Mouse (Mus musculus) c-Kit-positive CD71-negative TER-119-negative erythroid progenitor cells, embryonic 14.5 days (primary cell): ENCODE results near the gene Gsdma2.
"Not testable (repeated sequence)": the region's sequence is repeated elsewhere in the genome, so short reads cannot be mapped to it uniquely, and the experiment has no call there.

Experiments
- DNase-seq: peaks from one replicate; pipeline ENCODE4 v3.0.0-alpha.2; 2013; ENCODE audit warnings: low read depth

Gsdma2 gene

DNA sequence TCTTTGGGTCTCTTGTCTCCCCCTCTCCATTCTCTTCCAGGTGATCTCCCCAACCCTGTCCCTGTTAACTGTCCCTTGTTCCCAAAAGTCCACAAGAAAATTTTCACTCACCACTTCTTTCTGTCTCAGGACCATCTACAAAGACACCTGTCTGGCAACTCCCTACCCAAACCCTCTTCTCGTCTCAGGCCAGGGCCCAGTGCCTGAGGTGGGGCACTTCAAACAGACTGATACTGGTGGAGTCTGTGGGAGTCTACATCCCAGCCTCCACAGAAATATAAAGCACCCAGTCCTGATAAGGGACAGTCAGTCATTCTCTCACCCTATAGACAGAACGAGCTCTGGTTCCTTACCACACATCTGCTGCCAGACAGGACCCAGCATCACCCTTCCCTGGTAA, at the start of gene Gsdma2:
Gsdma2 (plus strand) TSS at position 301 of the 400 bp plus-strand sequence.
- no peak for DNase-seq

GRCm38 (mm10) chr11:98597363-98597762, 49.2 kb upstream of the Gsdma2 start:
- peak; percentile 78 for DNase-seq

- no peak for DNase-seq
Observed at GRCm38 (mm10) chr11:98597991-98598390, 48.6 kb upstream of the Gsdma2 start, which contains the start of gene Lrrc3c. Lrrc3c (plus strand) TSS chr11:98598291.

GRCm38 (mm10) chr11:98598851-98599290, 47.7 kb upstream of the Gsdma2 start:
- DNase-seq = no peak

DNA sequence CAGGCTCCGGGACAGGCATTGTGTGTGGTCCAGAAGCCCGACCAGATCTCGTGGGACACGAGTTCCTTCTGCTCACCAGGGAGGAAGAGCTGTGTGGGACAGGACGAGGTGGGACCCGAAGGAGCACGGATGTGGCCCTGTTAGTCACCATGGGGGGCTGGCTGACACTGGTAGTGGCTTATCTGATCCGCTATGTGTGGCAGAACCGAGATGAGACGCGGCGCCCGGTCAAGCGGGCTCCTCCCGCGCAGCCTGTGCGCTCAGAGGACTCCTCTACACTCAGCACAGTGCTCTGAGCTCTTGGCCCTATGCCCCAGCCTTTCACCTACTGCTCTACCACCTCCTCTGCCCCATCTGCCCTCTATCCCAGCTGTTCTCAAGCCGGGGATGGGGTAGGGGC, 47.3 kb upstream of the Gsdma2 start:
- DNase-seq = no peak

- no peak for DNase-seq
Observed at GRCm38 (mm10) chr11:98602090-98602690, 44.4 kb upstream of the Gsdma2 start.

DNA sequence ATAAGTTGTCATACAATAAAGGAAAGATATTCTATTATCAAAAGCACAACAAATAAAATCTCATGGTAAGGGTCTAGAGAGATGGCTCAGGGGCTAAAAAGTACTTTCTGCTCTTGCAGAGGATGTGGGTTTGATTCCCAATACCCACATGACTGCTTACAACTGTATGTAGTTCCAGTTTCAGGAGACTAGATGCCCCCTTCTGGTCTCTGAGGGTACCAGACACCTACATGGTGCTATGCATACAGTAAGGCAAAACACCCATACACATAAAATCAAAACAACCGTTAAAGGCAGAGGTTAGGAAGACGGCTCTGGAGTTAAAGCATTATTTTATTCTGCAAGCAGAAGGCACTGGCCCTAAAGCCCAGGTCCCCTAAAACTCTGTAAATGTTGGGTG, 42.6 kb upstream of the Gsdma2 start:
- DNase-seq = no peak

- DNase-seq = not testable (repeated sequence)
Observed at GRCm38 (mm10) chr11:98604911-98605310, 41.6 kb upstream of the Gsdma2 start.

DNA sequence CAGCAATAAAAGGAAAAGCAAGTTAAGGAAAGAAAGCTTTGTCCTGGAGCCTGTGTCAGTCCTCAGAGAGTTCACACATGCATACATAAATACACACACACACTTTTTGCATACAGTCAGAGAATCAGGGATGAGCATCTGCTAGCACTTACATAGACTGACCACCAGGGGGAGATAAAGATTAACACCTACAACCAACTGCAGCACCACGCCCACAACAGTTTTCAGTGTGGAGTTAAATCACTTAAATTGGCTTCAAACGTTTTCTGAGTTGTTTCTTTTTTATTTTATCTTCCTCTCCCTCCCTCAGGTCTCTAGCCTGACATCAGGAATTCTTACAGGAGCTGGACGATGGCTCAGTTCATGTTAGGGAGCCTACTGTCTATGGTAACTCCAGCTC, 39.8 kb upstream of the Gsdma2 start:
- no peak for DNase-seq

- no peak for DNase-seq
Observed at GRCm38 (mm10) chr11:98620791-98621190, 25.8 kb upstream of the Gsdma2 start.

DNA sequence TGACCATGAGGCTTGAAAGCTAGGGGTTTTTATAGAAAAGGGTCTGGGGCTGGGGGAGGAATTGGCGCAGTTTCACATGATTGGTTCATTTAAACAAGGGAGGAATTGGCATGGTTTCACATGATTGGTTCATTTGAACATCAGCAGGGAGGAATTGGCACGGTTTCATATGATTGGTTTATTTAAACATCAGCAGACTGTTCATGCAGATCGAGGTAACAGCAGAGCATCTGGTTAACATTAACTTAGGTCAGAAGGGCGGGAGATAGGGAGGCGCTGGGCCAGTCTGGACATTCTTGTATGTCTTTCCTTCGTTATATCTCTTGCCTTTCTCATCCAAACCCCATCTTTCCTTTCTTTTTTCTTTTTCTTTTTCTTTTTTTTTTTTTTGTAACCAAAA, 22.6 kb upstream of the Gsdma2 start:
- not testable (repeated sequence) for DNase-seq

DNA sequence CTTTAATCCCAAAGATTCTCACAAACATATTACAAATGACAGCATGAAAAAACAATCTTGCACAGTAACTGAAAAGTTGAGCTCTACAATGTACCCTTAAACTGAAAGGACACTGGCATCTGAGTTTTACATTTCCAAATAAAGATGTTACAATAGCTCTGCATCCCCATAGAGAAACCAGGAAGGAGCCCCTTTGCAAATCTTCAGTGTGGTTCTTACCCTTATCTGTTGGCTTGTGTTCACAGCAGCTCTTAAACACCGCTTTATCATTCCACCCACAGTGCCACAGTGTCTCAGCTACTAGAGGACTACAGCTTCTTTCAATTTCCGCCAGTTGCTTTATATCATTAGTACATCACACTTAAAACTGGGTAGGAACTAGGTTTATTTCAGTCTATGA, 22.2 kb upstream of the Gsdma2 start:
- DNase-seq = not testable (repeated sequence)

- DNase-seq = no peak
Observed at GRCm38 (mm10) chr11:98625611-98626410, 20.7 kb upstream of the Gsdma2 start, which contains the start of the genes Gm12355 and Gsdma3. Gm12355 (minus strand) TSS chr11:98625661. Gsdma3 (plus strand) TSS chr11:98626360.

DNA sequence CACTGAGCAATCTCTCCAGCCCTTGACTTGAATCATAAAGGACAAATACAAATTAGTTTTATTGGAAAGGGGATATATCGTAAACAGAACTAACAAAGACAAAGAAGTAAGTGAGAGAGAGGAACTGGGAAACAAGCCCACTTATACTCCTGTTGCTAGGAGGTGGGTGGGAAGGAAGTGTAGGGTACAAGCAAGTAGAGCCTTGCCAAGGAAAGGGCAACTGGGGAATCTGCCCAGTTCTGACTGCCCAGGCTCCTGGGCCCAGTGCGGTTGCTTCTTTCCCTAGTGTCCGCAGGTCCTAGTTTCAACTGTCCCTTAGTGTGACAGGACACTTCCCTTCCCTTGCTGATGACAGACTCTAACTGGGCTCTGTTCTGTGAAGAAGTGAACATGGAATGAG, 17.9 kb upstream of the Gsdma2 start:
- DNase-seq = no peak

GRCm38 (mm10) chr11:98630646-98631045, 15.9 kb upstream of the Gsdma2 start:
- DNase-seq = no peak

- peak; percentile 18 for DNase-seq
Observed at GRCm38 (mm10) chr11:98635312-98635970, 11.1 kb upstream of the Gsdma2 start.

GRCm38 (mm10) chr11:98637501-98637900, 9.1 kb upstream of the Gsdma2 start:
- no peak for DNase-seq

GRCm38 (mm10) chr11:98640091-98640490, 6.5 kb upstream of the Gsdma2 start:
- no peak for DNase-seq

DNA sequence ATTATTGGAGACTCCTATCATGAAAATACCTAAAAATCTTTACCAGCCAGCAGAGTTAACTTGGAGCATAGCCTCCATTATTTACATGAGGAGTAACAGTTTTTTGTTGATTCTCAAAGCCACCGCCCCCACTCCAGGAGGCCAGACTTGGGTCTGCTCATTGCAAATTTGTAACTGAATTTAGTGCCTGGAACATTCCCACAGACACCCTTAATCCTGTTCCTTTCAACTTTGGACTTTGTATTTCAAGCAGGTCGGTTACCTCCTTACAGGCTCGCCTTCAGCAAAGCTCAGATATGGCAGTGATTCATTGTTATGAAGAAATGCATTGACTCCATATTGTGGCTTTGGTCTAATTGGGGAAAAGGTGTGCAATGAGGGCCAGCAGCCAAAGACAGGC, 1.8 kb upstream of the Gsdma2 start:
- DNase-seq = no peak

- DNase-seq = no peak
Observed at GRCm38 (mm10) chr11:98645946-98646345, 613 bp upstream of the Gsdma2 start.

DNA sequence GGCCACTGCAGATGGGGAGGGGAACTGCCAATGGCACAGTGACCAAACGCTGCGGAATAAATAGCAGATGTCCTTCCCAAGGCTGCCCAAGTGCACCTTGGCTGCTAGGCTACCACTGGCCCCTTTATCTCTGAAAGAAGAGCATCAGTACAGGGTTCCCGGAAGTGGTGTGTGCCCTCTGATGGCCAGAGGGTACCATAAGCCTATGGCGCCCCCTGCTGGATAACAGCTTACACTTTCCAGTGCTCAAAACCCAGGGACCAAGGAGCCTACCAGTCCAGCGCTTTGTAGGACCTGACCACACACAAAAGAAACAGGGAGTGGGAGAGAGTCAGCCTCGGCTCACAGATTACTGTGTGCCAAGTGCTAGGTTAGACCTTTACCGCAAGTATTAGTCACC, 8.5 kb downstream of the Gsdma2 start:
- DNase-seq = peak; percentile 24

GRCm38 (mm10) chr11:98660517-98660916, 14.0 kb downstream of the Gsdma2 start:
- DNase-seq = peak; percentile 51

DNA sequence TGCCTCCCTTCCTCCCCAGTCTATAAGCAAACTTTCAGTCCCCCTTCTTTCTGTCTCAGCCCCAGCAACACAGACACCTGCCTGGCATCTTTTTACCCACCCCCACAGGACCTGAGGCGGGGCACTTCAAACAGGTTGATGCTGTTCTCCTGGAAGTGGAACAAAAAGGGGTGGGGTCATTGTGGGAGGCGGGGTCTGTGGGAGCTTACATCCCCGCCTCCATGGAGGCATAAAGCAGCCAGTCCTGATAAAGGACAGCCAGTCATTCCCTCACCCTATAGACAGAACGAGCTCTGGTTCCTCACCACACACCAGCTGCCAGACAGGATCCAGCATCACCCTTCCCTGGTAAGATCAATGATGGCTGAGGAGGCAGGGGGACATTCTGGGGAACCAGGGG, 17.5 kb downstream of the Gsdma2 start, which contains the start of gene Gsdma:
Gsdma (plus strand) TSS at position 261 of the 400 bp plus-strand sequence.
- no peak for DNase-seq
